Mouse (Mus musculus): ENCODE data around the gene Lrfn1.

- no peak for TF ChIP-seq CTCF (IDR thresholded peaks at IDR 0.05)
- TF ChIP-seq POLR2A (IDR thresholded peaks at IDR 0.05; ENCODE audit: insufficient read depth, low read depth, low read length) = no peak
These were observed 31.1 kb downstream of the Lrfn1 start for GRCm38 (mm10) chr7:28482854-28483253.

All from heart, adult 2 months (tissue).